Mouse (Mus musculus): ENCODE results near the gene Xiap. TPM values are rescaled to one million over a fixed set of nuclear protein-coding genes. Genes with fewer than 3 reads are reported as not detected.

Gene Xiap
- polyA plus RNA-seq, 1 experiment from 2014 or later: 12.1 TPM

DNA sequence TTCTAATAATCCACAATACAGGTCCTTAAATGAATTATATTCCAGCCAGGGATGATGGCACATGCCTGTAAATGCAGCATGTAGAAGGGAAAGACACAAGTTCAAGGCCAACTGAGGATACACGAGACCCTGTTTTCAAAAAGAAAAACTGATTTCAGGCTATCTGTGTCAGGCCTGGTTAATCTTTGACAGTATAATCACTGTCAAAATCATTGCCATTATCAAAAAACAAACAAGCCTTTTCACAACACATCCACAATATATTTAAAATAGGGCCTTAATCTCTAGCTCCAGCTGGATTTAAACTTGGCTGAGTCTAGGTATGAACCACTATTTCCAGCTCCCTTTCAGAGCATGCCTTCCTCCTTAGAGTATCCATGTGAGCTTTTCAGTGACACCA lies 51.1 kb downstream of the Xiap start:
- no peak overlapping the region for H3K4me3 ChIP-seq (replicated peaks)
- H3K27ac ChIP-seq: no peak overlapping the region
- H3K4me2 ChIP-seq (replicated peaks): no peak overlapping the region
- H3K36me3 ChIP-seq: 0 out of 2 replicates have a peak, but pooled peaks cover 4% of the 10 kb centered on the region
- H3K27me3 ChIP-seq (replicated peaks): no peaks in the 10 kb centered on the region
- no peak overlapping the region for H3K9ac ChIP-seq
- no peaks in the 10 kb centered on the region for H3K4me1 ChIP-seq (replicated peaks)
- 55% methylated on average over 1 of the region's 1 CpGs for WGBS
- no peaks in the 10 kb centered on the region for H3K9me3 ChIP-seq
- ATAC-seq: peak; percentile 31

DNA sequence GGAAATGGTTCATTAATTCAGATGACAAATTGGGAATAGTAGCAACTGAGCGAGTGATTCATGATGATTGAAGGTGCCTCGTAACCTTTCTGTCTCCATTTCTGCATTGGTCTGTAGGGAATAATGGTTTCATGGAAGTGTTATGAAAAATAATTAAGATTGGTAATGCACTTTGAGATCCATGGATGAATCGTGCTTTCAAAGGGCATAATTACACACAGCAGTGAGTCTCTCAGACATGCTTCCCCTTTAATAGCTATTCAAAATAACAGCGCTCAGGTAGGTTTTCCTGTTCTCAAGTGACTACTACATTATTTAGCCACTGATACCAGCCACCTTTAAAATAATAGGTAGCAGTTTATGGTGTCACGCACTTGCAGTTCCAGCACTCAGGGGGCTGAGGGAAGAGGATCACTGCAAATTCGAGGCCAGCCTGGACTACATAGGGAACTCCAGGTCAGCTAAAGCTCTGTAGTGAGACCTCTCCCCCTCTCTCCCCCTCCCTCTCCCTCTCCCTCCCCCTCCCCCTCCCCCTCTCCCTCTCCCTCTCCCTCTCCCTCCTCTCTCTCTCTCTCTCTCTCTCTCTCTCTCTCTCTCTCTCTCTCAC lies 60.1 kb downstream of the Xiap start:
- no peak for ATAC-seq
- Histone ChIP-seq H3K27me3 (replicated peaks) (no peaks in the 10 kb centered on the region), H3K9ac (no peak overlapping the region), H3K4me2 (replicated peaks) (no peak overlapping the region), H3K36me3 (no peaks in the 10 kb centered on the region), H3K4me3 (replicated peaks) (no peak overlapping the region), H3K9me3 (no peaks in the 10 kb centered on the region), H3K4me1 (replicated peaks) (no peaks in the 10 kb centered on the region), H3K27ac (no peak overlapping the region)
- 81% methylated on average over 6 of the region's 6 CpGs for WGBS

DNA sequence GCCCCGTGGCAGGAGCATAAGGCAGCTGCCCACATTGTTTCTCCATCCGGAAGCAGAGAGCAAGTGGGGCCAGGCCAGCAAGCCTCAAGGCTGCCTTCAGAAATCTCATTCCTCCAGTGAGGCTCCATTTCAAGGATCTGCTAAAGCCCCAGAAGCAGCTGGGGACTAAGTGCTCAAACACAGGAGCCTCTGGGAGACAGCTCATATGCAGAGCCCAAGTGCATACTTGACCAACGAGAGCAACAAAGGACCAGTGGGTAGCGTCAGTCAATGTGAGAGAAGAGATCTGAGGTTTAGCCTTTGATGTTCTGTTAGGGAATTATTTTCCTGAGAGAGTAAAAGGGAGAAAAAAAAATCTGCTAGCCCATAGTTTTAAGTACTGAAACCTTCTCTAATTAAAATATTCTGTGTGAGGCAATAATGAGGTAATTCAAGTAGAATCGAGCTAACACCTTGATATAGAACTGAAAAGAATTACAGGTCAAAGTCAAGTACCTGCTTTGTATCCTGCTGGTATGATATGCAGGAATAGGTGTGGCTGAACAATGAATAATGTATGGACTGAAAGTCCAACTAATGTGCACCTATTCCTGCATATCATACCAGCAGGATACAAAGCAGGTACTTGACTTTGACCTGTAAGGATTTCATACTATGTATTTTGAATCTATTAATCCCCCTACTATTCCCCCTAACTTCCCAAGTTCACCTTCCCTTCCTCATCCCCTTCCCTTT lies 65.7 kb downstream of the Xiap start:
- Histone ChIP-seq H3K27me3 (replicated peaks) (no peaks in the 10 kb centered on the region), H3K4me3 (replicated peaks) (no peak overlapping the region), H3K9me3 (no peaks in the 10 kb centered on the region), H3K4me1 (replicated peaks) (no peaks in the 10 kb centered on the region), H3K27ac (peak overlapping the region; percentile 36; the same call in 1 of the 2 replicates), H3K9ac (no peak overlapping the region), H3K36me3 (no peaks in the 10 kb centered on the region), H3K4me2 (replicated peaks) (no peak overlapping the region)
- WGBS: 70% methylated on average over 5 of the region's 5 CpGs
- peak; percentile 89 for ATAC-seq

DNA sequence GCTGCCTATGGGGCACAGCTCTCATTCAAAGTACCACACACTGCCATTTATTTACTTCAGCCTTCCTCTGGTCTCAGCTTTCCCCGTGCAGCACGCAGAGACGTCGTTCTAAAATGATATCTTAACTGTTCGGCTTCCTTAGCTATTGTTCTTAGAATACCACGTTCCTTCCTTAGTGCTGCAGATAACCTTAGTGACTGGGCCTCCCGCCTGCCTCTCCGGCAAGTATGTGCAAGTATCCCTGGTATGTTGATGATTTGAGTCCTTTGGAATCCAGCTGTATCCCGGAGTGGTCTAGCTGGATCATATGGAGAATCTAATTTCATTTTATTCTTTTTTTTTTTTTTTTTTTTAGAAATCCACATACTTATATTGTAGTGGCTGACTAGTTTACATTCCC lies 80.4 kb downstream of the Xiap start:
- peak; percentile 62; the same call in 1 of the 2 replicates for ATAC-seq
- H3K4me2 ChIP-seq (replicated peaks): no peak overlapping the region
- no peaks in the 10 kb centered on the region for H3K4me1 ChIP-seq (replicated peaks)
- no peaks in the 10 kb centered on the region for H3K9me3 ChIP-seq
- no peaks in the 10 kb centered on the region for H3K27me3 ChIP-seq (replicated peaks)
- 30% methylated on average over 9 of the region's 9 CpGs for WGBS
- H3K27ac ChIP-seq: no peak overlapping the region
- no peaks in the 10 kb centered on the region for H3K36me3 ChIP-seq
- no peak overlapping the region for H3K9ac ChIP-seq
- no peak overlapping the region for H3K4me3 ChIP-seq (replicated peaks)

DNA sequence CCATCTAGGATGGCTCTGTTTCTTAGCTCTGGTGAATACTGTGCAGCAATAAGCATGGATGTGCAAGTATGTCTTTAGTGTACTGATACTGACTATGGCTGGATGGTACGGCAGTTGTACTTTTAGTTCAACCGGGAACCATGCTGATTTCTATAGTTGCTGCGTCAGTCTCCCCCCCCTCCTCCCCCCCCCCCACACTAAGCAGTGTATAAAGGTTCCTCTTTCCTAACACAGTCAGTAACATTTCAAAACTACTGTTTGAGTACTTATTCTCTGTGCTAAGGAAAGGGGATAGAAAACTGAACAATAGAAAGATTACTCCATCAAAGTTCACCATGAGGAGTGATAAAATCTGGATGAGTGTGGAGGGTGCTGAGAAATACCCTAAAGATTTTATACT lies 83.1 kb downstream of the Xiap start:
- H3K36me3 ChIP-seq: no peaks in the 10 kb centered on the region
- H3K9ac ChIP-seq: no peak overlapping the region
- H3K4me2 ChIP-seq (replicated peaks): no peak overlapping the region
- no peaks in the 10 kb centered on the region for H3K27me3 ChIP-seq (replicated peaks)
- H3K4me3 ChIP-seq (replicated peaks): no peak overlapping the region
- WGBS: 81% methylated on average over 3 of the region's 3 CpGs
- no peak for ATAC-seq
- H3K27ac ChIP-seq: no peak overlapping the region
- no peaks in the 10 kb centered on the region for H3K4me1 ChIP-seq (replicated peaks)
- H3K9me3 ChIP-seq: no peaks in the 10 kb centered on the region

DNA sequence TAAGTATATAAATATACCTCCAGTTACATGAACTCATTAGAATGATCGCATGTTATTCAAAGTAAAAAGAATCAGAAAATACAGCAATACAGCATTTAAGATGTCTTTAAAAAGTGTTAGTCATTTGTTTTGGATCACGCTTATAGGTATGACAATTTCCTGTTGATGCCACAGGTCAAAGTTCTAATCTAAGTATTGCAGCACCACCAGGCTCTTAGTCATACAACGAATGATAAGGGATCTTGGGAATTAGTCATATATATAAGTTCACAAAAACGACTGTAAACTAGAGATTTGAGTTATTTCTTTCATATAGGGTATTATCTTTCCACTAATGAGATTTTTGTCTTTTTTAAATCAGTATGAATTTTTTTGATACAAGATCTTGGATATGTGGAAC lies 84.5 kb downstream of the Xiap start:
- Histone ChIP-seq H3K4me2 (replicated peaks) (no peak overlapping the region), H3K9me3 (no peaks in the 10 kb centered on the region)
- WGBS: 64% methylated on average over 4 of the region's 4 CpGs

DNA sequence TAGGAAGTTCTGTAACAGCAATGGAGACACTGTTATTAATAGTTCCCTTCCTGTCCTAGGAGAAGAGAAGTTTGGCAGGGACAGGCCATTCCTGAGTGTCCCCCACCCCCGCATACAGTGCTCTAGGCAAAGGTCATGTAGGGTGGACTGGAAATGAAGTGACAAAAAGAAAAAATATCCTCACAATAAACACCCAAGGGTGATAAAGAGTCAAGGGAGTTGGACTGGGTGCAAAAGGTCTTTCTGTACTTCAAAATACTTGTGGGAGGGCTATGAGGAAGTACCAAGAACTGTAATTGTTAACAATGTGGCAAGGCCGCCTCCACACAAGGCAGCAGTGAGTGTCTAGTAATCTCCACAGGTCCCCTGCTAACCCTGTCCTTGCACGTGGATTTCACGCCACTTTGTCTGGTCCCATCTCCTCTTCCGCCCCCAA lies 88.6 kb downstream of the Xiap start:
- ATAC-seq: peak; percentile 22
- no peak overlapping the region for H3K9ac ChIP-seq
- WGBS: 48% methylated on average over 5 of the region's 5 CpGs

More for the DNA sequence above, 84.5 kb downstream of the Xiap start:
- H3K4me3 ChIP-seq (replicated peaks): no peak overlapping the region
- no peaks in the 10 kb centered on the region for H3K4me1 ChIP-seq (replicated peaks)
- no peaks in the 10 kb centered on the region for H3K36me3 ChIP-seq
- no peak overlapping the region for H3K27ac ChIP-seq
- no peak for ATAC-seq
- H3K9ac ChIP-seq: no peak overlapping the region
- no peaks in the 10 kb centered on the region for H3K27me3 ChIP-seq (replicated peaks)

DNA sequence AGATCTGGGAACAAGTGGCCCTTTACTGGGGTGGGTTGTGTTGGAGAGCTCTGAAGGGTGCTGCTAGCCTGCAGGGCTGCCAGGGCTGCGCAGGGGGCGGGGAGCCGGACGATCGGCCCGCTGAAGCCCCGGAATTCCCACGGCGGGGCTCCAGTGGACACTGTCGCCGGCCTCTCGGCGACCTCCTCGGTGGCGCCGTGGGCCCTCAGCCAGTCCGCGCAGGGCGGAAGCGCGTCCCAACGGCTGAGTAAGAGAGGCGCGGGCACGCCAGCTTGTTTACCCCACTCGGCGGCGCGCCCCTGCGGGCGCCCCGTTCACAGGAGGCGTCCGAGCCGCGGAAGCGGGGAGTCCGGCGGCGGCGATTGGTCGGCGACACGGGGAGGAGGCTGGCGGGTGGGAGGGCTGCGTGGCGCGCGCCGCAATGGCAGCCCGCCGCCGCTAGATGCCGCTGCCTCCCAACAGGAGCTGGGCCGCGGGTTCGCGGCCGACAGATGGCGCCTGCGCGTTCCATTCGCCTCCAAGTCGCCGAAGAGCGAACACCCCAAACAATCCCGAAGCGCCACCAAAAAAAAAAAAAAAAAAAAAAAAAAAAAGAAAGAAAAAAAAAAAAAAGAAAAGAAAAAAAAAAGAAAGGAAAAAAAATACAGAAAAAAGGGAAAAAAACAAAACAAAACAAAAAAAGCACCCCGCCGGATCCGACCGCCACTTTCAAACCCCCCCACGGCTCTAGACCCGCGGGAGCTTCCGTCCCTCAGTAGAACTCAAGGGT lies 89.5 kb downstream of the Xiap start, which contains the start of gene Stag2:
Stag2 (plus strand) TSS at position 530 of the 769 bp plus-strand sequence.
- H3K4me3 ChIP-seq (replicated peaks): peak within 1 kb of the TSS; percentile 57
- peak within 1 kb of the TSS; percentile 99 for H3K27ac ChIP-seq
- H3K4me1 ChIP-seq (replicated peaks): no peaks in the 10 kb centered on the region
- 11% methylated on average over 73 of the region's 76 CpGs for WGBS
- no peaks in the 10 kb centered on the region for H3K9me3 ChIP-seq
- H3K27me3 ChIP-seq (replicated peaks): no peaks in the 10 kb centered on the region
- peak within 1 kb of the TSS; percentile 55 for H3K4me2 ChIP-seq (replicated peaks)
- ATAC-seq: peak; percentile 85
- H3K36me3 ChIP-seq: no peaks in the 10 kb centered on the region
- peak within 1 kb of the TSS; percentile 83 for H3K9ac ChIP-seq

More for the DNA sequence above, 88.6 kb downstream of the Xiap start:
- Histone ChIP-seq H3K4me1 (replicated peaks) (no peaks in the 10 kb centered on the region), H3K9me3 (no peaks in the 10 kb centered on the region), H3K36me3 (no peaks in the 10 kb centered on the region), H3K27ac (peak overlapping the region; percentile 87; the same call in 1 of the 2 replicates), H3K4me3 (replicated peaks) (peak overlapping the region; percentile 43; the same call in 1 of the 2 replicates), H3K27me3 (replicated peaks) (no peaks in the 10 kb centered on the region), H3K4me2 (replicated peaks) (peak overlapping the region; percentile 55; the same call in 1 of the 2 replicates)

DNA sequence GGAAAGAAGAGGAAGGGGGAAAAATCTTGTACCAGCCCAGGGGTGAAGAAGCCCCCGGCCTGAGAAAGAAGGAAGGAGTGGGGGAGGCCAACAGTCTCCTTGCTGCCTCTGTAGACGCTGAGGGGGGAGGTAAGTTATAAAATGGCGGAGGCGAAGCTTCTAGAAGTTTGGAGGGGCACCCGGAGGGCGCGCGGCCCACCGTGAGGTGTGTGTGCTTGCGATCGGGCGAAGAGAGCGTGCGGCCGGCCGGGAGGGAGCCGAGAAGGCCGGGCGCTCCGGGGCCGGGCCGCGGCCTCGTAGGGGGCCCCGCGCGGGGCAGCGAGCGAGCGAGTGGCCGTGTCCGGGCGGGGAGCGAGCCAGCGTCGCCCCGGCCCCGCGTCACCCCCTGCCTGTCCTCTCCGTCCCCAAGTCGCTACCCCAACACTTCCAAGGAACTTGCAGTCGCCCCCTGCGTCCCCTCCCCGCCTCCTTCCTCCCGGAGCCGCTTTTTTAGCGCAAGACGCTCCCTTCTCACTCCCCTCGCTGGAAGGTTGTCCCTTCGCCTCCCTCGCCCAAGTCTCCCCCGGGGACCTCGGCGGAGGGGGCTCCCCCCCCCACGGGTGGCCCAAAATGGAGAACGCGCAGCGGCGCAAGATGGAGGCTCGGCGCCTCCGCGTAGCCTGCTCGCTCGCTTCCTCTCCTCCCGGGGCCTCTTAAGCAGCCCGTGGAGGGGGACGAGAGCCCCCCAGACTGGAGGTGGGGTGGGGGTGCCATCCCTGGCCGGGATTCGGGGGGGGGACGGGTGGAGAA lies 90.3 kb downstream of the Xiap start:
- Histone ChIP-seq H3K4me1 (replicated peaks) (no peaks in the 10 kb centered on the region), H3K4me2 (replicated peaks) (peak overlapping the region; percentile 46), H3K9me3 (no peaks in the 10 kb centered on the region), H3K27ac (peak overlapping the region; percentile 99), H3K27me3 (replicated peaks) (no peaks in the 10 kb centered on the region), H3K9ac (peak overlapping the region; percentile 83), H3K36me3 (no peaks in the 10 kb centered on the region), H3K4me3 (replicated peaks) (peak overlapping the region; percentile 57)
- ATAC-seq: peak; percentile 32
- WGBS: 13% methylated on average over 61 of the region's 71 CpGs

DNA sequence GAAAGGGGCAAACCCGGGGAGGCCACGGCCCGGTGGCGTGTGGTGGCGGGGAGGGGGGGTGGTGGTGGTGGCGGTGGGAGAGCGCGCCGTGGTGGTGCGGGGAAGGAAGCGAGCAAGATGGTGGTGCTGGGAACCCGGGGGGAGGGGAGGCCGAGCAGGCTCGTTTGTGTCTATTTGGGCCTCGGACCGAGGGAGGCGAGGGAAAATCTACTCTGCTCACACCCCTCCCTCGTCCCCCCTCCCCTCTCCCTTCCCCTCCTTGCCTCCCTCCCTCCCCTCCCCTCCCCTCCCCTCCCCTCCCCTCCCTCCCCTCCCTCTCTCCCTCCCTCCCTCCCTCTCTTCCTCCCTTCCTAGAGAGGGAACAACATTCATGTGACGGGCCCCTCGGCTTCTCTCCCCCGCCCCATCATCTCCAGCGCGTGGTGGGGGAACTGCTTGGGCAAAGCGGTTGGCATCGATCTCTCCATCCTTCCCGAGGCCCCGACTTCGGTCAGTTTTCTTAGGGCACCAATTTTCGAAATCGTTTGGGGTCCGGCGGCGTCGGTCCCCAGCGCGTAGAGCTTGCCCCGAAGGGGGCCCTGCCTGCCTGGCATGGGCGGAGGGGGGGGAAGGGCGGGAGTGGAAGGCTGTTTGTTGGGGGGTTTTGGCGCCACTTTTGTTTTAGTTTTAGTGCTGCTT lies 91.0 kb downstream of the Xiap start:
- WGBS: 20% methylated on average over 22 of the region's 40 CpGs
- ATAC-seq: peak; percentile 73
- no peaks in the 10 kb centered on the region for H3K4me1 ChIP-seq (replicated peaks)
- no peaks in the 10 kb centered on the region for H3K27me3 ChIP-seq (replicated peaks)
- H3K27ac ChIP-seq: peak overlapping the region; percentile 99
- H3K9ac ChIP-seq: peak overlapping the region; percentile 83
- H3K36me3 ChIP-seq: no peaks in the 10 kb centered on the region
- peak overlapping the region; percentile 57 for H3K4me3 ChIP-seq (replicated peaks)
- peak overlapping the region; percentile 46 for H3K4me2 ChIP-seq (replicated peaks)
- no peaks in the 10 kb centered on the region for H3K9me3 ChIP-seq

DNA sequence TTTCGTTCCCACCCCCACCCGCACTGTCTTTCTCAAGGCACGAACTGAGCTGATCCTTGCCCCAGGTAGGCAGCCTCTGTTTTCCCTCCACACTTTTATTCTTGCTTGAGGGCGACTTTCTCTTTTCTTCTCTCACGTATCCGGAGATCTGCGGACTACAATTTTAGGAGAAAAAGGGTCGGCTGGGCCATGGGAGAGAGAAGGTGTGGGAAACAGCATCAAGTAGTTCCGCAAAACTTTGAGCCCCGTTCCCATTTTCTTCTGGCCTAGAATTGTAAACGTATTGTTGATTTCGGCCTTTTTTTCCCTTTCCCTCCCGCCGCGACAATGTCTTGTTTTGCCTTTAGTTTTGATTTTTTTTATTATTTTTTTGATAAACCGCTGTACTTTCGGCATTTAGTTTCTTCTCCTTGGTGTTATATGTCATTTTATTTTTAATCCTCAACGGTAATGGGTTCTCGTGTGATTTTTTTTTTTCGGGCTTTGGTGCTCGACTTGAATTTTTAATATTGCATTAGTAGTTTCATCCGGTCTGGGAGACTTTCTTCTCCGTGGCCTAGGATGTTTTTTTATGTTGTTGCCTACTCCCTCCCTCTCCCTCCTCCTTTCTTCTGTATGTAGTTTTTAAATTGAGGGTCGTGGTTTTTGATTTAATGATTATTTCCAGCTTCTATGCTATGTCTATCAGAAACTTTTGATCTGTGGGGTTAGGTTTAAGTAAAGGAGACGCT lies 91.7 kb downstream of the Xiap start:
- H3K27me3 ChIP-seq (replicated peaks): no peaks in the 10 kb centered on the region
- WGBS: 15% methylated on average over 25 of the region's 25 CpGs
- peak overlapping the region; percentile 57 for H3K4me3 ChIP-seq (replicated peaks)
- H3K4me2 ChIP-seq (replicated peaks): peak overlapping the region; percentile 46
- H3K9me3 ChIP-seq: no peaks in the 10 kb centered on the region
- H3K4me1 ChIP-seq (replicated peaks): no peaks in the 10 kb centered on the region
- peak overlapping the region; percentile 95 for H3K27ac ChIP-seq
- ATAC-seq: no peak
- H3K36me3 ChIP-seq: no peaks in the 10 kb centered on the region
- H3K9ac ChIP-seq: peak overlapping the region; percentile 51

All from intestine, embryonic 15.5 days (tissue).